Mouse (Mus musculus) T-cell, adult 66 days (primary cell): ENCODE results near the gene Hpca. TPM values are rescaled to one million over a fixed set of nuclear protein-coding genes. Genes with fewer than 3 reads are reported as not detected.

ENCODE experiments used
- total RNA-seq, 2 experiments: library from RNA; stranded (reverse); gene quantifications; 3 replicates in 1 of 2; 4 replicates in 1 of 2; pipeline ENCODE4 v1.2.4; 2023

The Hpca gene
- not detected for total RNA-seq

DNA sequence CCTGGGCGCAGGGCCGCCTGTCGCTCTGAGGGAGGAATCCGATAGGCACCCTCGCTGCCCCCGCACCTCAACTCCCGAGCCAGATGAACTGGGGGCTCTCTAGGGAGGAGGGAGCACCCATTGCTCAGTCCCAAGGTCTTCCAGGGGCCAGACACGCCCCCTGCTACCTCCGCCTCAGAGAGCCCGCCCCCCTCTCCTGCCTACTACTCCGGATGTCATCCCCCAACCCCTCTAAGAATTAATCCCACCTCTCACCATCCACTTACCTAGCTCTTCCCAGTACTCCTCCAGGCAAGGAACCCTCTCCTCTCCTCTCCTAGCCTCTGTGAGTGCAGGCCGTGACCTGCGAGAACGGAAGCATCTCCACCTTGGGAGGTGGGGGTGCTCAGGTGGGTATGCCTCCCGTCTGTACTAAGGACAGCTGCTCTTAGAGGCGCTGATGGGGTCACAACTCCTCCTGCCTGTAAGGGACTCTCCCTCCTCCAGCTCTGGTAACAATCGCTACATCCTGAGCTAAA, at the start of gene Hpca:
TSS of gene Hpca (minus strand) at position 468 of the 518 bp plus-strand sequence.

DNA sequence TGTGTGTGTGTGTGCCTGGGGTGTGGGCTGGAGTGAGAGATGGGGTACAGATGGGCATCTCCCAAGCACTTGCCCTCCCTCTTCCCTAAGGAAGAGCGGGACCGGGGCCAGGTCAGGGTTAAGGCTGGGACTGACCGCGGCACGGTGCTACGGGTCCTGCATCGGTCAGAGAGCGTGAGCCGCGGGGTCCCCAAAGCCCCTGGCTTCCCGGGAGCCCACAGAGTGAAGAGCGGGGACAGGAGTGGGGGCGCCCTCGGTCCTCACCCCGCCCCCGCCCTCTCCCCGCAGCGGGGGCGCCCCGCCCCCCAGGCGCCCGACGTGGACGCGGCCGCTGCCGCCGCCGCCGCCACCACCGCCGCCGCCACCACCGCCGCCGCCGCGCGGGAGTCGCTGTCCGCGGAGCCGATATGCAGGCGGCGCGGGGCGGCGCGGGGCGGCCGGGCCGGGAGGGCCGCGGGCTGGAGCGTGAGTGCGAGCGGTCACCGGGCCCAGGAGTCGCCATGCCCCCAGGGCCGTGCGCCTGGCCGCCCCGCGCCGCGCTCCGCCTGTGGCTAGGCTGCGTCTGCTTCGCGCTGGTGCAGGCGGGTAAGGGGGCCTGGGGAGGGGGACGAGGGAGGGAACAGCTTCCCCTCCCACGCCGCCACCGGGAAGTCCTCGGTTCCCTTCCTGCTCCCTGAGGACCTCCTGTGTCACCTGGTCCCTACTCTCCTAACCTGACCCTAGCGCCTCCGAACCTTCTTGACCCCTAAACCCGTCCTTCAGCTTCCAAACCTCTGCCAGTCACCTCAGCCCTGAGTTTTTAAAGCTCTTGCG, 14.9 kb upstream of the Hpca start, which contains the start of gene Fndc5:
TSS of gene Fndc5 (plus strand) at position 421 of the 813 bp plus-strand sequence.

DNA sequence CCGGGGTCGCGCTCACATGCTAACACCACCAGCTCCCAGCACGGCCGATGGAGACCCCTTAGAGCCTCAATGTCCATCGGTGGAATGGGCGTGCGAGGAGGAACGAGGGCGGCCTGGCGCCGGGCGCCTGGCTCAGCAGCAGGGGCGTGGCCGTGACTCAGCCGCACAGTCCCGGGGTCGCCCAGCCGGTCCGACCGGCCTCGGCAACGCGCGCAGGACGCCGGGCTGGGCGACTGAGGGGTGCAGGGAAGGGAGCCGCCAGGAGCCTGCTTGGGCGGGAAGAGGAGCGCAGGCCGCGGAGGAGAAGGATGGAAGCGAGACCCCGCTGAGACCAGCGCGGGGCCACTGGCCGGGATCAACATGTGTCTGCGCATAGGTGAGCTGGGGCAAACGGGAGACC, 16.5 kb downstream of the Hpca start, which contains the start of gene Tmem54:
TSS of gene Tmem54 (plus strand) at position 193 of the 400 bp plus-strand sequence.

Other genes starting within 250 kb of the Hpca start
- 1 to 10 TPM; 6.0 to 6.6 TPM for gene Trim62, start 238.5 kb downstream of the Hpca start, total RNA-seq
- not detected for gene Azin2, start 159.6 kb downstream of the Hpca start, total RNA-seq
- gene Ak2, start 130.1 kb downstream of the Hpca start, total RNA-seq = 10 to 100 TPM; 49.8 to 59.2 TPM
- 10 to 100 TPM; 55.1 to 59.6 TPM for gene Rnf19b, start 63.8 kb downstream of the Hpca start, total RNA-seq
- gene Tmem54, start 16.5 kb downstream of the Hpca start, total RNA-seq = not detected
- gene Fndc5, start 15.0 kb upstream of the Hpca start, total RNA-seq = under 1 TPM in 1 of 2 experiments, not detected in 1; 0.21 TPM
- gene S100pbp, start 67.7 kb upstream of the Hpca start, total RNA-seq = 10 to 100 TPM; 43.5 to 50.3 TPM
- 10 to 100 TPM; 59.0 to 71.4 TPM for gene Yars, start 67.7 kb upstream of the Hpca start, total RNA-seq
- under 1 TPM; 0.15 TPM for gene C77080, start 139.4 kb upstream of the Hpca start, total RNA-seq
- not detected for gene Sync, start 165.6 kb upstream of the Hpca start, total RNA-seq
- gene Rbbp4, start 213.3 kb upstream of the Hpca start, total RNA-seq = 100 to 1,000 TPM; 136 to 156 TPM
- gene Zbtb8os, start 213.7 kb upstream of the Hpca start, total RNA-seq = 10 to 100 TPM; 32.1 to 52.3 TPM